In the genomic region with DNA sequence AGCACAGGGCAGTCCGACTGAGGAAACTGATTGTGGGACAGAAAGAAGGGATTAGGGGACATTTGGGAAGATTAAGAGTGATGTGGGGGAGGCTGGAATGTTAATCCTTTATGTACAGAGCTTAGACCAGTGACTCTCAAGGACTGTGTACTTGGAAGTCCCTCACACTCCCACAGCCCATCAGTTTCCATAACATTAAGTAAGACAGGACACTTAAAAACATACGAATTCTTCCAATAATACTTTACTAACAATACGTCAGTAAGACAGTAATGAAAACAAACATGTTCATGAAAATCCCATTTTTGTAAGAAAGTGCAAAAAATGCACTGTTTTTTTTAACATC, we compare ENCODE assay signal across 16 mouse cellular contexts.
DNase-seq lines count a peak whose midpoint lies in the region; ATAC-seq and TF ChIP-seq lines count a peak whose summit lies in the region.
"Had no signal": no experiment of that assay in that cellular context is flagged by ENCODE, and none has a peak within 500 bp of the region (broad histone marks: within the 10 kb centered on the region; RNA-seq: fewer than 3 reads in every experiment).

No protein-coding gene starts in this region.

- peaks cover 42% of the 10 kb centered on the region for H3K4me1 ChIP-seq in forebrain, embryonic 10.5 days
- H3K4me1 ChIP-seq in forebrain, postnatal 0 days (ENCODE audit: insufficient read depth), result 0 out of 2 replicates have a peak, but pooled peaks cover 3% of the 10 kb centered on the region
- peaks cover 22% of the 10 kb centered on the region; the same call in 1 of the 2 replicates for H3K4me1 ChIP-seq in kidney, embryonic 16.5 days (ENCODE audit: insufficient read depth, low read length)
- peaks cover 26% of the 10 kb centered on the region for H3K4me1 ChIP-seq in limb, embryonic 13.5 days
- no peaks in the 10 kb centered on the region for H3K4me1 ChIP-seq in stomach, postnatal 0 days (replicated peaks; ENCODE audit: control insufficient read depth, insufficient read depth)
- H3K4me1 ChIP-seq: liver, embryonic 12.5 days had no signal

- H3K4me2 ChIP-seq in forebrain, postnatal 0 days (ENCODE audit: low read depth), result no peak overlapping the region
- peak overlapping the region; percentile 31; the same call in 1 of the 2 replicates for H3K4me2 ChIP-seq in kidney, embryonic 16.5 days (replicated peaks; ENCODE audit: low read depth, low read length)
- H3K4me2 ChIP-seq in limb, embryonic 13.5 days (replicated peaks), result peak overlapping the region; percentile 39
- no peak overlapping the region for H3K4me2 ChIP-seq in stomach, postnatal 0 days (replicated peaks; ENCODE audit: low read depth)
- H3K4me2 ChIP-seq: heart, embryonic 12.5 days; liver, embryonic 12.5 days; lung, embryonic 15.5 days had no signal

- H3K9ac ChIP-seq in forebrain, postnatal 0 days, result no peak overlapping the region
- H3K9ac ChIP-seq in kidney, embryonic 16.5 days (replicated peaks; ENCODE audit: low read length), result no peak overlapping the region
- H3K9ac ChIP-seq in limb, embryonic 13.5 days, result no peak overlapping the region
- H3K9ac ChIP-seq in stomach, postnatal 0 days (ENCODE audit: low read length), result no peak overlapping the region
- H3K9ac ChIP-seq: heart, embryonic 12.5 days; liver, embryonic 12.5 days; lung, embryonic 15.5 days had no signal

- ATAC-seq in forebrain, postnatal 0 days, result no peak
- ATAC-seq in kidney, embryonic 16.5 days (ENCODE audit: low FRiP score, low TSS enrichment), result no peak
- ATAC-seq in limb, embryonic 13.5 days (ENCODE audit: low FRiP score, low read depth), result no peak
- peak; percentile 28; the same call in 1 of the 2 replicates for ATAC-seq in stomach, postnatal 0 days (ENCODE audit: low FRiP score, low TSS enrichment)
- ATAC-seq: liver, embryonic 12.5 days had no signal

- 0 out of 2 replicates have a peak overlapping the region, but pooled peaks have one; percentile 11 for H3K27ac ChIP-seq in forebrain, embryonic 10.5 days
- H3K27ac ChIP-seq in forebrain, postnatal 0 days (ENCODE audit: low read depth, low read length), result no peak overlapping the region
- no peak overlapping the region for H3K27ac ChIP-seq in kidney, embryonic 16.5 days (ENCODE audit: low read length)
- no peak overlapping the region for H3K27ac ChIP-seq in limb, embryonic 13.5 days
- no peak overlapping the region for H3K27ac ChIP-seq in stomach, postnatal 0 days (replicated peaks)
- H3K27ac ChIP-seq: hindbrain, embryonic 10.5 days; liver, embryonic 12.5 days; lung, embryonic 15.5 days had no signal

- H3K27me3 ChIP-seq in forebrain, embryonic 10.5 days (ENCODE audit: poor library complexity, severe bottlenecking), result peaks cover 29% of the 10 kb centered on the region
- no peaks in the 10 kb centered on the region for H3K27me3 ChIP-seq in forebrain, postnatal 0 days (ENCODE audit: insufficient read depth, low read length)
- 0 out of 2 replicates have a peak, but pooled peaks cover 4% of the 10 kb centered on the region for H3K27me3 ChIP-seq in kidney, embryonic 16.5 days (ENCODE audit: insufficient read depth, low read length)
- H3K27me3 ChIP-seq in limb, embryonic 13.5 days, result peaks cover 9% of the 10 kb centered on the region; the same call in 1 of the 2 replicates
- H3K27me3 ChIP-seq in stomach, postnatal 0 days (ENCODE audit: control insufficient read depth, insufficient read depth, low read length), result no peaks in the 10 kb centered on the region

- H3K9me3 ChIP-seq in forebrain, embryonic 10.5 days, result no peaks in the 10 kb centered on the region
- H3K9me3 ChIP-seq in forebrain, postnatal 0 days (ENCODE audit: low read length), result no peaks in the 10 kb centered on the region
- H3K9me3 ChIP-seq in kidney, embryonic 16.5 days (ENCODE audit: low read length), result no peaks in the 10 kb centered on the region
- H3K9me3 ChIP-seq in limb, embryonic 13.5 days, result no peaks in the 10 kb centered on the region
- H3K9me3 ChIP-seq in stomach, postnatal 0 days (ENCODE audit: control insufficient read depth, low read length), result no peaks in the 10 kb centered on the region
- H3K9me3 ChIP-seq: heart, embryonic 12.5 days; hindbrain, embryonic 10.5 days; liver, embryonic 12.5 days; lung, embryonic 15.5 days had no signal

- no peak for DNase-seq in forebrain, embryonic 10.5 days (ENCODE audit: extremely low spot score, low spot score)
- DNase-seq in forebrain, postnatal 0 days, result no peak
- DNase-seq in kidney, postnatal 25 days, result no peak
- no peak for DNase-seq in stomach, postnatal 0 days (ENCODE audit: low spot score)
- DNase-seq in T-cell, adult 2 months (ENCODE audit: low spot score), result no peak
- DNase-seq: cerebellum, postnatal 36 days; kidney, adult 8-10 months; spleen, adult 18-20 months; thymus, postnatal 25 days had no signal

- TF ChIP-seq EP300 in stomach, postnatal 0 days (optimal IDR thresholded peaks at IDR 0.05), result no peak

- 45% methylated on average over 3 of the region's 3 CpGs for WGBS in forebrain, embryonic 10.5 days
- 38% methylated on average over 3 of the region's 3 CpGs for WGBS in forebrain, postnatal 0 days
- 24% methylated on average over 3 of the region's 3 CpGs for WGBS in kidney, embryonic 16.5 days
- WGBS in limb, embryonic 13.5 days, result 49% methylated on average over 3 of the region's 3 CpGs
- 40% methylated on average over 3 of the region's 3 CpGs for WGBS in stomach, postnatal 0 days

- peak overlapping the region; percentile 8; the same call in 1 of the 2 replicates for H3K4me3 ChIP-seq in forebrain, embryonic 10.5 days
- H3K4me3 ChIP-seq in forebrain, postnatal 0 days (ENCODE audit: low read depth, low read length), result no peak overlapping the region
- H3K4me3 ChIP-seq in kidney, embryonic 16.5 days (ENCODE audit: low read length), result no peak overlapping the region
- H3K4me3 ChIP-seq in limb, embryonic 13.5 days, result no peak overlapping the region
- H3K4me3 ChIP-seq in stomach, postnatal 0 days (ENCODE audit: low read depth, low read length), result no peak overlapping the region
- H3K4me3 ChIP-seq: heart, embryonic 12.5 days; hindbrain, embryonic 10.5 days; liver, embryonic 12.5 days; lung, embryonic 15.5 days; myocyte had no signal

- no peak for TF ChIP-seq CTCF in forebrain, postnatal 0 days (IDR thresholded peaks at IDR 0.05; ENCODE audit: low read depth)
- TF ChIP-seq CTCF in stomach, postnatal 0 days (IDR thresholded peaks at IDR 0.05; ENCODE audit: low read depth), result no peak

- H3K36me3 ChIP-seq in forebrain, embryonic 10.5 days (replicated peaks), result no peaks in the 10 kb centered on the region
- no peaks in the 10 kb centered on the region for H3K36me3 ChIP-seq in forebrain, postnatal 0 days (ENCODE audit: insufficient read depth)
- H3K36me3 ChIP-seq in kidney, embryonic 16.5 days (ENCODE audit: insufficient read depth, low read length), result no peaks in the 10 kb centered on the region
- H3K36me3 ChIP-seq in limb, embryonic 13.5 days, result no peaks in the 10 kb centered on the region
- H3K36me3 ChIP-seq in stomach, postnatal 0 days (ENCODE audit: control insufficient read depth, insufficient read depth, low read length), result no peaks in the 10 kb centered on the region
- H3K36me3 ChIP-seq: heart, embryonic 12.5 days; hindbrain, embryonic 10.5 days; liver, embryonic 12.5 days; lung, embryonic 15.5 days had no signal

Comparison
In these comparisons a context has a peak if more than half of its experiments do, and no peak if none do; other contexts are left out.
1. H3K4me2 ChIP-seq: peak in kidney, embryonic 16.5 days (single experiment) and limb, embryonic 13.5 days (single experiment); none in forebrain, postnatal 0 days (single experiment) and stomach, postnatal 0 days (single experiment).